10 mouse cellular contexts compared by ENCODE assay signal in the genomic region with DNA sequence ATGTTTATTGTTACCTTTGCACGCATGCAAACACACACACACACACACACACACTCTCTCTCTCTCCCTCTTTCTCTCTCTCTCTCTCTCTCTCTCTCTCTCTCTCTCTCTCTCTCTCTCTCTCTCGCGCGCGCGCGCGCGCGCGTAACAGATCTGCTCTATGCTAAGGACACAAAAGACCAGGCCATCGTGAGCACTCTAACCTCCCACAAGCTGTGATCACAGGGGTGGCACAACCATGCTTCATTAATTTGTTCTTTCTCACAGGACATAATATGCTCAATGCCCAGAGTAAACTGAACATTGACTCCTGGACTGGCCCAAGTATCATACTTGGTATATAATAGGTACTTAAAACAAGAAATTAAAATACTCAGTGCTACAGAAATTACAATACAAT. TPM values are rescaled to one million over a fixed set of nuclear protein-coding genes. Genes with fewer than 3 reads are reported as not detected.
DNase-seq lines count a peak whose midpoint lies in the region; ATAC-seq and TF ChIP-seq lines count a peak whose summit lies in the region.
"Had no signal": no experiment of that assay in that cellular context is flagged by ENCODE, and none has a peak within 500 bp of the region (broad histone marks: within the 10 kb centered on the region; RNA-seq: fewer than 3 reads in every experiment).

No protein-coding gene starts in this region.

- TF ChIP-seq EP300 in liver, embryonic 14.5 days (IDR thresholded peaks at IDR 0.05; ENCODE audit: low read depth), result no peak

- H3K9me3 ChIP-seq in forebrain, embryonic 11.5 days (ENCODE audit: control insufficient read depth, low read length), result no peaks in the 10 kb centered on the region
- H3K9me3 ChIP-seq in liver, embryonic 14.5 days (ENCODE audit: control insufficient read depth, low read length), result no peaks in the 10 kb centered on the region
- H3K9me3 ChIP-seq: limb, embryonic 12.5 days had no signal

- no peak for TF ChIP-seq CTCF in bone marrow macrophage, adult 2 months (IDR thresholded peaks at IDR 0.05; ENCODE audit: low read depth, low read length)
- no peak for TF ChIP-seq CTCF in liver, embryonic 14.5 days (IDR thresholded peaks at IDR 0.05; ENCODE audit: low read depth)

- no peak overlapping the region for H3K4me2 ChIP-seq in forebrain, embryonic 11.5 days (ENCODE audit: low read depth, low read length, severe bottlenecking)
- peak overlapping the region; percentile 18; the same call in 1 of the 2 replicates for H3K4me2 ChIP-seq in liver, embryonic 14.5 days (ENCODE audit: low read depth)

- ATAC-seq in forebrain, embryonic 11.5 days (replicated peaks; ENCODE audit: low FRiP score), result no peak
- no peak for ATAC-seq in liver, embryonic 14.5 days (ENCODE audit: insufficient read depth)

- no peak overlapping the region for H3K27ac ChIP-seq in bone marrow macrophage, adult 2 months (ENCODE audit: insufficient read depth, low read depth, low read length)
- H3K27ac ChIP-seq in forebrain, embryonic 11.5 days (ENCODE audit: low read depth, low read length), result no peak overlapping the region
- H3K27ac ChIP-seq in liver, embryonic 14.5 days, result no peak overlapping the region

- H3K9ac ChIP-seq in forebrain, embryonic 11.5 days (ENCODE audit: low read length), result no peak overlapping the region
- H3K9ac ChIP-seq in liver, embryonic 14.5 days (replicated peaks), result no peak overlapping the region

- no peaks in the 10 kb centered on the region for H3K36me3 ChIP-seq in forebrain, embryonic 11.5 days (ENCODE audit: control insufficient read depth, insufficient read depth, low read length)
- peaks cover 29% of the 10 kb centered on the region for H3K36me3 ChIP-seq in liver, embryonic 14.5 days (replicated peaks; ENCODE audit: control insufficient read depth, insufficient read depth, low read depth)

- H3K27me3 ChIP-seq in forebrain, embryonic 11.5 days (ENCODE audit: control insufficient read depth, insufficient read depth, low read length), result no peaks in the 10 kb centered on the region
- no peaks in the 10 kb centered on the region for H3K27me3 ChIP-seq in liver, embryonic 14.5 days (ENCODE audit: control insufficient read depth, insufficient read depth, low read length)
- H3K27me3 ChIP-seq: limb, embryonic 12.5 days had no signal

- peak; percentile 46 for DNase-seq in kidney, adult 9 months
- DNase-seq in kidney, postnatal 25 days, result no peak
- peak; percentile 59 for DNase-seq in forebrain, embryonic 11.5 days (ENCODE audit: low spot score)
- no peak for DNase-seq in liver, embryonic 14.5 days (ENCODE audit: low read depth in 3 of 3, low spot score in 3 of 3)
- no peak for DNase-seq in urinary bladder, postnatal 14 days (ENCODE audit: low spot score)
- no peak for DNase-seq in urinary bladder, adult 2 months (ENCODE audit: low spot score)
- DNase-seq in layer of hippocampus, postnatal 10 days (ENCODE audit: low spot score in 2 of 2), result no peak
- DNase-seq: adrenal gland, postnatal 36 days had no signal

- 70% methylated on average over 11 of the region's 12 CpGs for WGBS in forebrain, embryonic 11.5 days
- WGBS in liver, embryonic 14.5 days (ENCODE audit: insufficient replicate concordance), result 94% methylated on average over 11 of the region's 12 CpGs

- peaks cover 13% of the 10 kb centered on the region for H3K4me1 ChIP-seq in bone marrow macrophage, adult 2 months (ENCODE audit: control insufficient read depth, insufficient read depth, low read length)
- peaks cover 6% of the 10 kb centered on the region for H3K4me1 ChIP-seq in forebrain, embryonic 11.5 days (replicated peaks; ENCODE audit: control insufficient read depth, insufficient read depth, low read length)
- peaks cover 14 to 16% of the 10 kb centered on the region in 2 experiments for H3K4me1 ChIP-seq in liver, embryonic 14.5 days (replicated peaks; ENCODE audit: control insufficient read depth in 2 of 2, insufficient read depth in 2 of 2, low read length in 1 of 2)

- no peak for TF ChIP-seq POLR2A in bone marrow macrophage, adult 2 months (IDR thresholded peaks at IDR 0.05; ENCODE audit: borderline replicate concordance, low read depth, low read length)

- peak overlapping the region; percentile 25 for H3K4me3 ChIP-seq in bone marrow macrophage, adult 2 months (ENCODE audit: insufficient read depth, low read length)
- no peak overlapping the region for H3K4me3 ChIP-seq in forebrain, embryonic 11.5 days (ENCODE audit: low read depth, low read length)
- peak overlapping the region in 1 of 2 experiments; percentile 93; a peak in 1 of 4 replicates for H3K4me3 ChIP-seq in liver, embryonic 14.5 days (ENCODE audit: insufficient read depth in 1 of 2, low read depth in 2 of 2, low read length in 2 of 2)

RNA-seq across cellular contexts. Expression of a gene that starts 37.0 kb away (rescaled TPM):
- polyA plus RNA-seq in bone marrow macrophage, adult 2 months (2012; ENCODE audit: insufficient read depth, insufficient read length, missing spikeins), result 50.8 and 65.0 TPM in 2 replicates
- 60.2 and 65.7 TPM in 2 replicates for polyA plus RNA-seq in forebrain, embryonic 11.5 days (2014; fragmentation: Nextera tagmentation; extraction: Ambion mirVana)
- polyA plus RNA-seq in liver, embryonic 14.5 days (2012; rRNA removed), result 8.9 and 10.5 TPM in 2 replicates
- 13.6 and 13.9 TPM in 2 replicates for polyA plus RNA-seq in liver, embryonic 14.5 days (2014; fragmentation: Nextera tagmentation; extraction: Ambion mirVana)
- polyA plus RNA-seq in urinary bladder, adult 2 months (2012; rRNA removed), result 31.0 and 31.3 TPM in 2 replicates
- 10 to 100 TPM; 64.7 to 69.3 TPM for total RNA-seq in layer of hippocampus, postnatal 10 days (2021)

Comparison
In these comparisons a context has a peak if more than half of its experiments do, and no peak if none do; other contexts are left out.
1. DNase-seq: peak in kidney, adult 9 months (single experiment) and forebrain, embryonic 11.5 days (single experiment); none in kidney, postnatal 25 days (0 of 2), liver, embryonic 14.5 days (0 of 3), urinary bladder, postnatal 14 days (single experiment), urinary bladder, adult 2 months (single experiment) and layer of hippocampus, postnatal 10 days (0 of 2).